Mouse (Mus musculus) heart, postnatal 0 days (tissue): ENCODE data around the gene Sinhcaf.

Experiments
- CTCF ChIP-seq: IDR thresholded peaks from 2 replicates; pipeline ENCODE4 v1.5.1; 2016; ENCODE audit warnings: antibody characterized with exemption, control low read depth, low read depth
- EP300 ChIP-seq: IDR thresholded peaks from 2 replicates; pipeline ENCODE4 v1.6.1; 2016; ENCODE audit warnings: antibody characterized with exemption, low read depth

GRCm38 (mm10) chr6:148931281-148931680 is 15.0 kb downstream of the Sinhcaf start:
- no peak for TF ChIP-seq CTCF
- TF ChIP-seq EP300: no peak
